Mouse (Mus musculus) liver, embryonic 14 days (tissue): ENCODE data around the gene Sval2. TPM values are rescaled to one million over a fixed set of nuclear protein-coding genes. Genes with fewer than 3 reads are reported as not detected.

Experiments
- polyA plus RNA-seq: library from polyadenylated mRNA; depleted of rRNA; stranded (reverse); fragments of >200 nt; gene quantifications from 2 replicates; pipeline ENCODE4 v1.2.3, GENCODE M21; 2012; rRNA removed

Gene Sval2
- polyA plus RNA-seq: not detected in 2 replicates

GRCm38 (mm10) chr6:41852689-41853088, at the start of gene Sval2:
TSS of gene Sval2 (plus strand) at chr6:41852989.

GRCm38 (mm10) chr6:41847235-41847634, 5.6 kb upstream of the Sval2 start, which contains the start of gene Pip:
TSS of gene Pip (plus strand) at chr6:41847535.

Other genes with a start within 250 kb of the Sval2 start
- gene Ephb6, start 247.5 kb upstream of the Sval2 start, polyA plus RNA-seq: 0.67 and 0.76 TPM in 2 replicates
- 0.01 and 0.07 TPM in 2 replicates for gene Trpv6, start 216.6 kb upstream of the Sval2 start, polyA plus RNA-seq
- 0.20 and 0.27 TPM in 2 replicates for gene Trpv5, start 172.2 kb upstream of the Sval2 start, polyA plus RNA-seq
- not detected in 2 replicates for gene Llcfc1, start 168.6 kb upstream of the Sval2 start, polyA plus RNA-seq
- 253 and 310 TPM in 2 replicates for gene Kel, start 148.7 kb upstream of the Sval2 start, polyA plus RNA-seq
- not detected in 2 replicates for gene Olfr459, start 77.8 kb upstream of the Sval2 start, polyA plus RNA-seq
- not detected in 2 replicates for gene Pip, start 5.5 kb upstream of the Sval2 start, polyA plus RNA-seq
- not detected in 2 replicates for gene Sval1, start 98.6 kb downstream of the Sval2 start, polyA plus RNA-seq
- not detected in 2 replicates for gene Sval3, start 115.2 kb downstream of the Sval2 start, polyA plus RNA-seq
- not detected in 2 replicates for gene Sva, start 185.4 kb downstream of the Sval2 start, polyA plus RNA-seq